Mouse (Mus musculus) testis, postnatal 14 days (tissue): Measurements from ENCODE around the gene Baz1a.

ENCODE experiments used
- DNase-seq: peaks from one replicate; pipeline ENCODE4 v3.0.0; 2021; ENCODE audit warnings: low spot score

Baz1a gene

DNA sequence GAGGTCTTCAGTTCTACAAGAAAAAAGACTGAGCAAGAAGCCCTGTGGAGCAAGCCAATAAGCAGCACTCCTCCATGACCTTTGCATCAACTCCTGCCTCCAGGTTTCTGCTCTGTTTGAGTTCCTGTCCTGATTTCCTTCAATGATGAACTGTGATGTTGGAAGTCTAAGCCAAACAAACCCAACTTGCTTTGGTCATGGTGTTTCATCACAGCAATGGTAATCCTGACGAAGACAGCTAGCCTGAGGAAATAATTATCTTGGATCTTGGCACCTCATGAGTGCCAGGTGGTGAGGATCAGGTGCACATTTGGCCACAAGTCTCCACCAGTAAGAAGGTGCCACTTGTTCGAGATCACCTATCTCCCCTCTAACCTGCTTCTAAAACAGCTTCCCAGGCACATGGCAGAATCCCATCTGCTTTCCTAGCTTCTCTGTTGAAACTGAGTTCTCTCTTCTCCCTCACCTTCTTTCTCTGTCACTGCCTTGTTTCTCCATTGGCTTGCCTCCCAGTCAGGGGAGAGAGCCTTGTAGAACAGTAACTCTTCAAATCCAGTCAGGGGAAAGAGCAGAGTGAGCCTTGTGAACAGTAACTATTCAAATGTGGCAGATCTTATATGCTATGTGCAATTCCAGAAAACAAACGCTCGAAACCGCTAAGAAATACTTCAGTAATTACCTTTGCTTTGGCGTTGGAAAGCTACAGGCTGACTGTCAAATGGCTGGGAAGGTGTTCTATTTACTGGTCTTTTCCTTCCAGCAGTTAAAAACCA lies at the start of gene Baz1a:
Gene Baz1a, minus strand, starts transcription at position 723 of the 773 bp plus-strand sequence.
- no peak for DNase-seq

DNA sequence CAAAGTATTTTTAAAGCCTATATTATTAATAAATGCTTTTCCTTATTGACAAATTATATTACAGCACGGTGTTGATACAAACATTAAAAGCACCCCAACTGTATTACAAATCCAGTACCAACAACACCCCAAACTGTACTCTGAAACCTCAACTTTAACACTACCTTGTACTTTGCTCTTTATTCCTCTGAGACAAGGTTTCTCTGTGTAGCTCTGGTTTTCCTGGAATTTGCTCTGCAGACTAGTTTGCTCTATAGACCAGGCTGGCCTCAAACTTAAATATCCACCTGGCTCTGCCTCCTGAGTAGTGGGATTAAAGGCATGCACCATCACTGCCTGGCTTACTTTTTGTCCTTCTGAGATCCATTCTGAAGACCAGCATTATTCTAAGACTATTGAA lies 48.0 kb upstream of the Baz1a start:
- DNase-seq = no peak

DNA sequence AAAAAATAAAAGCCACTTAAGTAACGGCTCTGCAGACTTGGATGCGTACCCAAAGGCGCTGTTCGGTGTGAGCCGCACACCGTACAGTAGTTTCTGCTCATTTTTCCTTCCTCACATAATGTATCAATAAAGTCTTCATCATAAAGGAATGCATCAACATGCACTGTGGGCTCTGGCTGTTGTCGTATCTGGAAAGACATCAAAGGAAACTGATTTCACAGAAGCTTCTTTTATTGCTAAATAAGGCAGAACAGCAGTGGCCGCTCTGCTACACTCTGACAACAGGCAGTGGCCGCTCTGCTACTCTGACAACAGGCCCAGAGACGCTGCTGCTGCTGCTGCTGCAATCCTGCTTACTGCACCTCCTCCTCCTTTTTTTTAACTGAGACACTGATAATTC lies 46.9 kb upstream of the Baz1a start:
- DNase-seq = no peak

GRCm38 (mm10) chr12:55060212-55060898 lies 46.2 kb upstream of the Baz1a start:
- no peak for DNase-seq

GRCm38 (mm10) chr12:55059812-55060211 lies 45.7 kb upstream of the Baz1a start:
- DNase-seq = no peak

DNA sequence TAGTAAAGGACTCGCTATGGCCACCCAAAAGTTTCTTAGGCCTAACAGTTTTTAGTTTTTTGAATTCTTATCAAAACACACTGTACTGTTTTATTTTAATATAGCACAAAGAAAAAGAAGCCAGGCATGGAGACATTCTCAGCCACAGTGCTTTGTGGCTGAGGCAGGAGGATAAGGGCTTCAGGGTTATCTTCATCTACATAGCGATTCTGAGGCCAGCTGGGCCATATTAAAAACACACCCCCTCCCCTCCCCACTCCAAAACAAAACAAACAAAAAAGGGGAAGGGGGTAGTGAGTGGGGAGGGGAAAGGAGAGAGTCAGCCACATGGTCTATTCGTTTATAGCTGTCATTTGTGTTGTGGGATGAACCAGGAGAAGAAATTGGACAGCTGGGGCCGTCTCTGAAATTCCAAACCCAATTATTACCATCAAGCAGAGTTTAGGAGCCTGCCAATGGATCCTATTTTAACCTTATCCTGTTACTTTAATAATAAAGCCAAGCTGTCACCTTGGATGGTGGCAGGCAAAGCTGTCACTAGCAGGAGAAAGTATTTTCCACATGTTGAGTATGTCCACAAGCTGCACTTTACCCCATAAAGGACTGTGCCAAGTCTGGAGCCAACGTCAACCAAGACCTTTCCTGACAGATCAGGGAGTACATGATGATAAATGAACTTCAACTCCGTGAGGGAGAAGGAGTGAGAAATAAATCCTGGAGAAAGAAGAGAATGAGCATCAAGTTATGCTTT lies 44.9 kb upstream of the Baz1a start:
- DNase-seq = no peak

DNA sequence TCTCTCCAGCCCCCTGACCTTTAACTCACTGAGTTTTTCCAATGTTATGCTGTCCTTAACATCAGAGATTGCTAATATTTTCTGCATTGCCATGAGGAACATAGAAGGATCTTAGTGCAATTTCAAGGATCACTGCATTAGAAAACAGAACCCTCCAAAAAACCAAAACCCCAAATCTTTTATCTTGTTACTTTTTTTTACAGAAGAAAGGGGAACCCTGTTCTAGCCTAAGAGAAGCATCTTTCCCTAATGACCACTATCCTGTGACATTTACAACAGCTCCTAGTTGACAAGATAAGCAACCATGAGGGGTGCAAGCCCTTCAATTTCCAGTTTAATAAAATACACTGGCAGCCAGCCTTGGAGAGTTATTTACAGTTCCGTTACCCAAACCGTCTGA lies 42.6 kb upstream of the Baz1a start:
- no peak for DNase-seq

DNA sequence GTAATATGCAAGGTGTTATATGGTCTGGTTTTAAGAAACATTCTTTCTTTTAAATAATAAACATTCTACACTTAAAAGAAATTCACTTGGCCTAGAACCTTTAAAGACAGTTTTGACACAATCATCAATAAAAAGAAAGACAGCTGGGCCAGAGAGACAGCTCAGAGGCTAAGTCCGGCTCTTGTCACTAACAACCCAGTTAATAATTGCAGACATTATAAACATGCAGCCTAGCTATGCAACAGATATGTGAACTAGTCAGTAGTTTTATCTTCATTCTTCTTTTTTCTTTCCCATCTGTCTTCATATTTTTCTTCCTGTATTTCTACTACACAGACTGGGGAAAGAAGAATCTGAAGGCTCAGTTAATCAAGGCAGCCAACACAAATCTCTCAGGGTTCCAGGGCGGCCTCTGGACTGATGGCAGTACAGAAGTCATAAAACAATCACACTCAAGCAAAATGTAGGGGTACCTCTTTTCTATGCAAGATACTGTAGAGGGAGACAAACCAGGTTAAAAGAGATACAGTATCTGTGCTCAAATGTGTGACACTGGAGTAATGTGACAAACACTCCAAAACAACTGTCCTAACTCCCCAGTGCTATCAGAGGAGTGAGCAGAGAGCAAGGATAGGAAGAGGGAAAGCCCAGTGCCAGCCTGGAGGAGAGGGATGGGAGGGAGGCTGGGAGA lies 40.5 kb upstream of the Baz1a start:
- DNase-seq = no peak

- no peak for DNase-seq
Observed at GRCm38 (mm10) chr12:55053267-55053666, 39.1 kb upstream of the Baz1a start.

- DNase-seq = no peak
Observed at GRCm38 (mm10) chr12:55051210-55052173, 37.3 kb upstream of the Baz1a start.

GRCm38 (mm10) chr12:55049731-55050353 lies 35.7 kb upstream of the Baz1a start:
- DNase-seq = no peak

DNA sequence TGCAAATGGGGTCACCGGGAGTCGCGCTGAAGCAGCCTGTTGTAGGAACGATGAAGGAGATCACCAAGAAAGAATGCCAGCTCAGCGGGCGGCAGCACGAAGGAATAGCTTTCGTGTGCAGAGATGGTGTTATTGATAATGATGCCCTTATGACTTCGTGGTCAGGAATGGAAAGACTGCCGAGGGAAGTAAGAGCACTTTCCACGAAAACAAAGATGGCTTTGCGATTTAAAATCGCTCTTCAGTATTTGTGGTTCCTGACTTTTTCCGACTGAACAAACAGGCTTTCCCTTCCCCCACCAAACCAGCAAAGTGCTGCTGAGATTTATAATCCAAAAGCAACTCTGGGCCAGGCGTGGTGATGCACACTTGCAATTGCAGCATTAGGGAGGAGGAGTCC lies 26.9 kb upstream of the Baz1a start:
- DNase-seq = no peak

DNA sequence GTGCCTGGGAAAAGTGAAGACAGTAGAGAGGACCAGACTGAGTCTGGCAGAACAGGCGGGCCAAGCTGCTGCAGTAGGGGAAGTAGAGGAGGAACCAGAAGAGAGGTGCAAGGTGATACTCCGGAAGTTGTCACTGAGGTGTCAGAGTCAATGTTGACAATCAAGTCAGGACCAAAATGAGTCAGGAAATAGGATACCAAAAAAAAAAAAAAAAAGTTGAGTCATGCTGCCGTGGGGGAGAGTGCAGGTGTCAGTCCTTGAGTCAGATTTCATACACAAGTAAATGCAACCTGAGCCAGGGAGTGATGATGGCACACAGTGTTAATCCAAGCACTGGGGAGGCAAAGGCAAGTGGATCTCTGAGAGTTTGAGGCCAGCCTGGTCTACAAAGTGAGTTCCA lies 12.9 kb upstream of the Baz1a start:
- no peak for DNase-seq

- DNase-seq = no peak
Observed at GRCm38 (mm10) chr12:55023284-55023683, 9.1 kb upstream of the Baz1a start.

- no peak for DNase-seq
Observed at GRCm38 (mm10) chr12:55019421-55019877, 5.3 kb upstream of the Baz1a start.

DNA sequence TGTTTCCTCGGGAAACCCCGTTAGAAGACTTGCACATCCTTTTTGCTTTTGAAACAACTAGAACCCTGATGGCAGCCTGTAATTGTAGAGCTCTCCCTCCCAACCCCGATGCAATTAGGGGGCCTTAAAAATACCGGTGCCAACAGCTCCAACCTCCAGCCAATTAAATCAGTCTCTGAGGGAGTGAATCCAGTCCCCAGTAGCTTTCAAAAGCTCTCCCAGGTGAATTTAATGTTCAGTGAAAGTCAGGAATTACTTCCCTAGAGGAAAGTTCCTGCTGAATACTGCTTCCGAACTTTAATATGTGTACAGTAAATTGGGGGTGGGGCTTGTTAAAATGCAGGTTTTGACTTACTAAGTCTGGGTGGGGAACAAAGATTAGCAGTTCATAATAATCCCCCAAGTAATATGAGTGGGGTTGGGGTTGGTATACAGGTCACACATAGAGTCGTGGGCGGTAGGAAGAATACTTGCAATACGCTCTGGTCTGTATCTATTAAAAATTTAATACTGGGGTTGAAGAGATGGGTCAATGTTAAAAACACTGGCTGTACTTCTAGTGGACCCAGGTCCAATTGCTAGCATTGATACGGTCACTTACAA lies 3.1 kb upstream of the Baz1a start:
- DNase-seq = no peak

DNA sequence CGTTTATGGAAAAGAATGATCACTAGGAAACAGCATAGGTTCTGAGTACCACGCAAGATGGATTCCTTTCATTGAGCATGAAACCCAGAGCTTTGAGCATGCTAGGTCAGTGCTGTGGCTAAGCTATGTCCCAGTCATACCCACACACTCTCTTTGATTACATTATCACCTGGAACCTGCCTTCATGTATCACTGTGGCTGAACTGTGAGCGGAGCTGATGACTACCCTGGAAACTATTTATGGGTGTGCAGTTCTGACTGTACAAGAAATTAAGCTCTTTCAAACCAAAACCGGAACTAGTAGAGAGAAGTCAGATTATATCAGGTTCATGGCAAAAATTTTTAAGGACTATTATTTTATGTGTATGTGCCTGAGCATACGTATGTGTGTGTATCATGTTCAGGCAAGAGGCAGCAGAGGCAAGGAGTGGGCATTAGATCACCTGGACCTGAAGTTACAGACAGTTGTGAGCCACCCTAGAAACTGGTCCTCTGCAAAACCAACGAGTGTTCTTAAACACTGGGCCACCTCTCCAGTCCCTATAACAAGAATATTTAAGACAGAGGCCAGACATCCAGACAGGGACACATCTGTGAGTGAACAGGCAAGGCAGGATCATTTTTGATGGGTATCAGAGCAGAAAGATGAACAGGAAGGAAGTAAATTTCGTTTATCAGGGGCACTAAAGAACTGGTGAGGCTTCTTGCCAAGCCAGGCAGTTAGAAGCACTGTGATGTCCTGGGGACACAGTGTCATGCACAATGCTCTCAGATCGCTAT lies 2.4 kb upstream of the Baz1a start:
- no peak for DNase-seq

GRCm38 (mm10) chr12:55015428-55015827 lies 1.3 kb upstream of the Baz1a start:
- DNase-seq = no peak

DNA sequence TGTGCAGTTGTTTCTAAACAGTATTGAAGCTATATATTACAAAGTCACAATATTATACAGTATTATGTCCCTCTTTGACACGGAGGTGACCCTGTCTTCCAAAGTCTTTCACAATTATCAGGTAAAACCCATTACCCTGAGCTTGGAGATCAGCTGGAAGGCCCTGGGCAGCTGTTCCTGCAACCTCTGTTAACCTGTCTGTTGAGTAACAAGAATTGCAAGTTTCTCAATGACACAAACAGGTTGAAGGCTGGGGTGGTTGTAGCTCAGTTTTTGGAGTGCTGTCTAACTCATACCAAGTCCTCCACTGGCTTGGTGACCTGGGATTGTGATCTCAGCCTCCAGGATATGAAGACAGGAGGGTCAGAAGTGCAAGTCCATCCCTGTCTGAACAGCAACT lies 1.1 kb downstream of the Baz1a start:
- DNase-seq = no peak
